Mouse (Mus musculus) adrenal gland, postnatal 10 days (tissue): ENCODE measurements at regions not wholly inside any gene's neighbourhood (a gene's known extent, or its start where the extent isn't known, plus 50 kb on each side); places are given as distances from the start of the nearest gene placed in this dataset.
"Not testable (repeated sequence)": the region's sequence is repeated elsewhere in the genome, so short reads cannot be mapped to it uniquely, and the experiment has no call there.

Source experiments
- DNase-seq: peaks from one replicate; pipeline ENCODE4 v3.0.0; 2021; ENCODE audit warnings: mixed read lengths

GRCm38 (mm10) chr14:104410730-104411129 is 57.1 kb downstream of the Pou4f1 start:
- DNase-seq = no peak

GRCm38 (mm10) chr14:104410292-104410691 is 57.5 kb downstream of the Pou4f1 start:
- no peak for DNase-seq

- no peak for DNase-seq
Observed at GRCm38 (mm10) chr14:104406062-104406461, 61.7 kb downstream of the Pou4f1 start.

- DNase-seq = no peak
Observed at GRCm38 (mm10) chr14:104389297-104390071, 78.3 kb downstream of the Pou4f1 start.

- no peak for DNase-seq
Observed at GRCm38 (mm10) chr14:104388879-104389278, 78.9 kb downstream of the Pou4f1 start.

GRCm38 (mm10) chr14:104380986-104381385 is 86.8 kb downstream of the Pou4f1 start:
- DNase-seq = no peak

GRCm38 (mm10) chr14:104372776-104373175 is 95.0 kb downstream of the Pou4f1 start:
- DNase-seq = no peak

- peak; percentile 3 for DNase-seq
Observed at GRCm38 (mm10) chr14:104356636-104357035, 111.2 kb downstream of the Pou4f1 start.

GRCm38 (mm10) chr14:104336783-104337182 is 131.0 kb downstream of the Pou4f1 start:
- not testable (repeated sequence) for DNase-seq

- no peak for DNase-seq
Observed at GRCm38 (mm10) chr14:104326089-104326488, 141.7 kb downstream of the Pou4f1 start.

GRCm38 (mm10) chr14:104300141-104300540 is 167.7 kb downstream of the Pou4f1 start:
- DNase-seq = no peak

- DNase-seq = no peak
Observed at GRCm38 (mm10) chr14:104298312-104298711, 169.5 kb downstream of the Pou4f1 start.

- DNase-seq = no peak
Observed at GRCm38 (mm10) chr14:104297316-104298311, 170.2 kb downstream of the Pou4f1 start.

- DNase-seq = no peak
Observed at GRCm38 (mm10) chr14:104293814-104294213, 174.0 kb downstream of the Pou4f1 start.

- no peak for DNase-seq
Observed at GRCm38 (mm10) chr14:104293147-104293546, 174.7 kb downstream of the Pou4f1 start.

- DNase-seq = no peak
Observed at GRCm38 (mm10) chr14:104280353-104280752, 187.4 kb downstream of the Pou4f1 start.

GRCm38 (mm10) chr14:104279890-104280289 is 187.9 kb downstream of the Pou4f1 start:
- no peak for DNase-seq

- DNase-seq = no peak
Observed at GRCm38 (mm10) chr14:104274752-104275151, 193.0 kb downstream of the Pou4f1 start.

GRCm38 (mm10) chr14:104264919-104265764 is 202.7 kb downstream of the Pou4f1 start:
- DNase-seq = no peak

GRCm38 (mm10) chr14:104216965-104217364 is 250.8 kb downstream of the Pou4f1 start:
- DNase-seq = no peak

- DNase-seq = no peak
Observed at GRCm38 (mm10) chr14:104210719-104211118, 257.1 kb downstream of the Pou4f1 start.

- DNase-seq = no peak
Observed at GRCm38 (mm10) chr14:104208855-104209254, 258.9 kb downstream of the Pou4f1 start.
